Mouse (Mus musculus) layer of hippocampus, postnatal 14 days (tissue): ENCODE data around the gene Slc10a7. TPM values are rescaled to one million over a fixed set of nuclear protein-coding genes. Genes with fewer than 3 reads are reported as not detected.
"Not testable (repeated sequence)": the region's sequence is repeated elsewhere in the genome, so short reads cannot be mapped to it uniquely, and the experiment has no call there.

Experiments used
- DNase-seq, 2 experiments: peaks; one replicate each; pipeline ENCODE4 v3.0.0; 2021 to 2022; ENCODE audit warnings: low spot score in 2 of 2, mixed read lengths in 1 of 2
- total RNA-seq, 2 experiments: library from RNA; stranded (reverse); gene quantifications; 2 replicates each; pipeline ENCODE4 v1.2.3; 2021

Gene Slc10a7
- total RNA-seq, 2 experiments from 2014 or later = 6.6 to 6.9 TPM

DNA sequence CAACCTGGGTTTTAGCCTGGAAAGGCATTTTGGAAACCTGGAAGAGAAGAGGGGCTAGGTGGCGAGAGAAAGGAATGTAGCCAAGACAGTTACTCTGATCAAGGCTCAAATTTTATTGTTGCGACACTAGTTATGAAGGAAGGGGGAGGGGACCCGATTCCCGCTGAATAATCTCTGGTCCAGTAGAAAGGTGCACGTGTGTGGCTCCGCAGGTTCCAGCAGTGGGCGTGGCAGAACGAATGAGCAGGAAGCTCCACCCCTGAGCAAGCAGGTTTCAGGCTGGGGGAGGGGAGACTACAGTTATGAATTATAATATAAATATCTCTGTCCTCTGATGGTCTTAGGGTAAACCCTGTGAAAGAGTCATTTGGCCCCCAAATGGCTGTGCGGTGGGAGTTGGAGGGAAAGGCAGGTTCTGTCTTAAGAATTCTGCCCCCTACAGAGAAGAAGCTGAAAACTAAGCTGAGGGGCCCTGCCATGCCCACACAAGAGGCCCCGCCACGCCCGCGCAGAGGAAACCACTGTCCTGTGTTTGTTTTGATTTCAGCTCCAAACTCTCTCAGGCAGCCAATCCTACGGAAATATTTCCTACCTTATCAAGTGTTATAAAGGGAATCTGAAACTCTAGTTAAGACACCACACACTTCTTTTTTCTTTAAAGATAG lies 36.1 kb downstream of the Slc10a7 start:
- DNase-seq = not testable (repeated sequence)

DNA sequence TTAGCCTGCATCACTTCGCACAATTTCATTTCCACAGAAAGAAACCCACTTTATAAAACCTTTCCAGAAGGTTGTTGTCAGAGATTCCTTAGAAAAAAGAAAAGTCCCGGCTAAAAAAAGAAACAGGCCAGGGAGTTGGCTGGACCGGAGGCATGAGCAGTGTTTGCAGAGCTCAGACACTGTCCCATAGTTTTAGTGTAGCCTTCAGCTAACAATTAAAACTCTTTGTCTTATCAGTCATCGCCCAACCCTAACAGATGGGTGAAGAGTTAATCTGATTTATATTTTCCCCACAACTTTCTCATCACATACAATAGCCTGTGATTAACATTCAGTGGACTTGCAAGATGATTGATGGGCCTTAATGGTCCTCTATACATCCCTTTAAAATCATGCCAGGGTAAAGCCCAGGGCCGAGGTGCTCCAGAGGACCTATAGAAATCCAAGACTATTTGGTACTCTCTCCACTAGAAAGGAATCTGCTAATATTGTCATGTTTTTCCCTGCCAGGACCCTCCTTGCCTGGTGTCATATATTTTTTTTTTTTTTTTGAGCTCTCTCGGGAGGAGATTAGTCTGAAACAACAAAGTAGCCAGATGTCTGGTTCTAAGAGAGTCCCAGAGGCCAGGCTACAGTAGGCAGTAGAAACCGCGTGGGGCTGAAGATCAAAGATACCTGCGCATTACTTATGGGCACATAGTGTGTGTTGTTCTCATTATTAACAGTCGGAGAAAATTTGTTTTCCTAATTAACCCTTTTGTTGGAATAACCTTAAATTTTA lies 41.0 kb downstream of the Slc10a7 start:
- no peak for DNase-seq

- no peak for DNase-seq
These were observed 41.6 kb downstream of the Slc10a7 start for GRCm38 (mm10) chr8:78550752-78551134.

DNA sequence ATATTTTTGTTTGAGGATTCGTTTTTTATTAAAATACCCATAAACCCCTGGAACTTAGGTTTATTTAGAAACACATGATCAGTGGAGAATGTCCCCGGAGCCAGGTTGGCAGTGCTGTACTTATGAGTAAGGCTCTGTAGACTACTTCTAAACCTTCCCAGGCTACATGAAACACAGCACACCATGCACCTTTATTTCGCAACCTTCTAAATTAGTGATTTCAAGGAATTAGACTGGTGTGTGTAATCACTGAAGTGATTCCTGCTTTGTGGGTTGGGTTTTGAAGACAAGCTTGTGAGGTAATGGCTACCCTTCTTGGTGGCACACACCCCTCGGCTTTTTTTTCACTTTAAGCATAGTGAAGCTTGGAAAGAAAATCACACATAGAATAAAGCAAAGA lies 46.7 kb downstream of the Slc10a7 start:
- DNase-seq = no peak

DNA sequence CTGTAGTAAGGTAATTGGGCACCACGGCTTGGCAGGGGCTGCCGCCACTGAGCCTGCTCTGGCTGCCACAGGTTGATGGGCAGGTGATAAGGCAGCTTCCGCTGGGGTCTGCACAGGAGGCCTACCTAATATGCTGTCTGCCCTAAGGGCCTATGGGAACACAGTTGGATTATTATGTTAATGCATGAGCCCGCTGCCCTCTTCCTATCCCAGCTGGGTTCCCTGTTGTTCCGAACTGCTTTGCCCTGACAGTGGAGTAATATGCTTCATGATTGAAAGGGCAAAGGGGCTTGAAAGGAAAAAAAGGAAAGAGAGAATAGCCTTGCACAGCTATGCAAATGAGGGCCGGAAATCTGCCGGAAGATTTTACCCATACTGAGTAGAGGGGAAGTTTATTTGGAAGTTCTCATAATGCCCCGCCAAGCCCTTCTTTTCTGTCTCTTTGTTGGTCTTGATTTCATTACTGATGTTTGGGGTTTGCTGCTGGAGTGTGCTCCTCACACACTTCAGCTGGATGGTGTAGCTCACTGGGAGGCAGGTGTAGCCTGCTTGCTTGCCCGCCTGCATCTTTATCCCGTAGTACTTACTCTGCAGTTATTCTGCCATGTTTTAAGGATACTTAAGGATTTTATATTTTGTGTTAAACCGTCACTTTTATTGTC lies 47.8 kb downstream of the Slc10a7 start:
- DNase-seq = no peak

DNA sequence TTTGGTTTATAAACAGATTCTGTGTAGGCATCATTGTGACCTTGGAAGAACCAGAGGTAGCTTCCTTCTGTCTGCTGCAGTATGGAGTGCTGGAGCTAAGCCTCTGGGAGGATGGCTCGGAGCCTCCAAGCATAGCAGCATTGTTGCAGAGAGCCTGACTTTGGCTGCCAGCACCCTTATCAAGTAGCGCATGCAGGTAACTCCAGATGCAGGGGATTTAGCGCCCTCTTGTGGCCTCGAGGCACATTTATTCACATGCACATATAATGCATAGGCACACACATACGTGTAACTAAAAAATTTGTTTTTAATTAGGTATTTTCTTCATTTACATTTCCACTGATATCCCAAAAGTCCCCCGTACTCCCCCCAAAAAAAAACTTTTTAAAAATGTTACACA lies 52.5 kb downstream of the Slc10a7 start:
- DNase-seq = no peak

GRCm38 (mm10) chr8:78563466-78564058 lies 54.4 kb downstream of the Slc10a7 start:
- no peak for DNase-seq

GRCm38 (mm10) chr8:78564200-78564599 lies 55.1 kb downstream of the Slc10a7 start:
- no peak for DNase-seq

- no peak for DNase-seq
These were observed 59.0 kb downstream of the Slc10a7 start for GRCm38 (mm10) chr8:78568196-78568595.

DNA sequence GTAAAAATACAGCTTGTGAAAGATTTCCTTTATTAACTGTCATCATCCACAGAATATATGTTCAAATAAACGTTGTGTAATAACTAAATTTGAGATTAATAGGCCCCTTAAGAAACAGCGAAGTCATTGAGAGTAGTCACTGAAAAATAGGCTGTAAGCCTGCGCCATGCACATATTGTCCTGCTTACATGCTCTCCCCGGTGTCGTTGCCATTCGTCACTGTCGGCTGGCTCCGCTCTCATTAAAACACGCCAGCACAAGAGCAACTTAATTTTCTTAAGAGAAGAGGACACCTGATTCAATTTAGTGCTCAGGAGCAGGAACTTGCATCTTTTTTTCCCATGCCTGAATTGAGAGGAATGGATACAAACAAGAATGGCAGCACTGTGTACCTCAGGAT lies 62.4 kb downstream of the Slc10a7 start:
- no peak for DNase-seq

DNA sequence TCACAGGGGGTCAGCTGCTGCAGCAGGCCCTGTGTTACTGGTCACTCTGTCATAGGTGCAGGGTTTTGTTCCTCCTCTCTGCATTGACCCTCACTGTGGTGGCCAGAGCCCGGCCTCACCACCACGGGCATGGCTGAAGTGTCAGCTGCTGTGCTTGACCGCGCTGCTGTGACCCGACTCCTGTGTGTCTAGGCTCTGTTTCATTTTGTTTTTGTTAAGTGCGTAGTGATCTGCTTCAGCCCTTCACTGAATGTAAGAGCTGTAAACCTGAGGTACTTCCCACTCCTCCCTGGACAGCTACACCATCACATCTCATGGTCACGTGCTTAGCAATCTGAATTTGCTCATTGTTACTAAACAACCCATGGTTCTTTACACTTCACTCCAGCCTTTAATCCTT lies 65.1 kb downstream of the Slc10a7 start:
- no peak for DNase-seq

GRCm38 (mm10) chr8:78577569-78577968 lies 68.4 kb downstream of the Slc10a7 start:
- DNase-seq = peak in 1 of 2 experiments; percentile 7

DNA sequence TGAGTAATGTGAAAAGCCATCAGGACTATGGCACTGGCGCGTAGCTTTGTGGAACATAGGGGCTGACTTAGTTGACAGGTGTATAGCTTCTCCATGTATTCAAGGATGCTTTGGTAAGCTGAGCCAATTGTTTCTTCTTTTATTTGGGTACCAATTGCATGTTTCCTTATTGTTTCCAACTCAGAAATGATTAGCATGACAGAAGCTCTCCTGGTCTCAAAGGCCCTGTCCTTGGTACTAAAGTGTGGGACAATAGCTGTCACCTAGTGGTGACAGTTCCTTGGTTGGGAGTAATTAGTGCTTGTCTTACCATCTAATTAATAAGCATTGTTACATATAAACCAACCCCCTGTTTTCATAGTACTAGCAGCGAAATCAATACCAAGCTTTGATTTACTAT lies 68.9 kb downstream of the Slc10a7 start:
- DNase-seq = no peak

GRCm38 (mm10) chr8:78584011-78584776 lies 75.0 kb downstream of the Slc10a7 start:
- DNase-seq = no peak

DNA sequence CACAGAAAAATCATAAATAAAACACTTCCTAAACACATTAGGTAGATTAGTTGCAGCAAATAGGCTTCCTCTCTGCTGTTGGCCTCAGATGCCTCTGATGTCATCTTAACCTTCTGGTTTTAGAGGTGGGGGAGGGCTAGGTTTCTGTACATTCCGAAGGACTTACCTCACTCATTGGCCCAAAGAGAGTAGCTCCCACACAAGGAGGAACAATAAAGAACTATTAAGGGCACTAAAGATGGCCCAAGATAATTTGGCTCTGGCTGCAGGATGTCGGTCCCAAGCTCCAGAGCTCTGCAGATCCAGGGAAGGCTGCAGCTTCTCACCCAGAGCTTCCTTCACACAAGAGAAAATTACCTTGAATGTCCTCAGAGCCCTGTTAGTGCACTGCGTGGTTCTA lies 75.7 kb downstream of the Slc10a7 start:
- no peak for DNase-seq

DNA sequence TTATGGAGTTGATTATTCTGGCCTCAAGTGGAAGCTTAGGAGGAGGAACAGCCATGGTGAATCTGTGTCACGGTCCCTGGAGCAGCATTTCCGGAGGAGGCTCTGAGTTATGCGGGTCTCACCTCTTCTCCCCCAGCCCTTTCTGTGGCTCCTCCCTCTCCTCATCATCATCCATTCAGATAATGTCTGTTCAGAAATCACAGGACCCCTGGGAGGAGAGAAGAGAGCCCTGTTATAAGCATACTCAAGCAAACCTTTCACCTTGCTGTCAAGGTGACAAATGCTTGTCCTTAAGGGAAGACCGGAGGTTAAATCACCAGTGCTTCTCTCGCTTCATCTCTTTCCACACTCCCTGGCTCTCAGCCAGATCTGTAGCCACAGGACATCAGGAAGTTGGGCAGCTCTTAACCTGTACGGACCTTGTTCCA lies 86.3 kb downstream of the Slc10a7 start:
- DNase-seq = no peak

DNA sequence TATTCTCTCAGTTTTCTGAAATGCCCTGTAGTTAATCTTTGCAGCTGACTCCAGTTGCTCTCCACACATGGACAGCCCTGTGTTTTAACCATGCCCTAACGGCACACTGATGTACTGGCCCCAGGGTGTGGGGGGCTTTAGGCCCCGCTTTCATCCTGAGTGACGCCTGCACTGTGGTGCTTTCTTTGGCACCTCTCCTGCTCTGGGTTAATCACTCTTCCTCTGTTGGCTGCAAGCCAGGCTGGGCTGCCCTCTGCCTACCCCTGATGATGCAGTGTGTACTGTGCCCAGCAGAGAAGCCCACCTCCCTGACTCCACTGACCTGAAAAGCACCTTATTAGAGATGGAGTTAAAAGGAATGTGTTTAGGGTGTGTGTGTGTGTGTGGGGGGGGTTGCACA lies 89.1 kb downstream of the Slc10a7 start:
- DNase-seq = no peak

DNA sequence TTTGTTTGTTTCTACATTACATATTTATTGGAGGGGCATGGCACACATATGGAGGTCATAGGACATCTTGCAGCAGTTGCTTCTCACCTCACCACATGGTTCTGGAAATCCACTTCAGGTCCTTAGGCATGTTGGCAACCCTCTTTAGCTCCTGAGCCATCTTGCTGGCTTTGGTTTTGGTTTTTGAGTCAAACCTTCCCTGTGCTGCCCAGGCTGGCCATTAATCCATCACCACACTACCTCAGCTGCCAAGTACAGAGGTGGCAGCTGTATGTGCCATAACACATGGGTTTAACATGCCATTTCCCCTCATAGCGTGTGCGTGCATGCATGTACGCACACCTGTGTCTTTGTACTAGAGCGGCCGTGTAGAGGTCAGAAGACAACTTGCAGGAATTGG lies 93.9 kb downstream of the Slc10a7 start:
- DNase-seq = no peak

- DNase-seq = no peak
These were observed 95.3 kb downstream of the Slc10a7 start for GRCm38 (mm10) chr8:78604426-78604825.

DNA sequence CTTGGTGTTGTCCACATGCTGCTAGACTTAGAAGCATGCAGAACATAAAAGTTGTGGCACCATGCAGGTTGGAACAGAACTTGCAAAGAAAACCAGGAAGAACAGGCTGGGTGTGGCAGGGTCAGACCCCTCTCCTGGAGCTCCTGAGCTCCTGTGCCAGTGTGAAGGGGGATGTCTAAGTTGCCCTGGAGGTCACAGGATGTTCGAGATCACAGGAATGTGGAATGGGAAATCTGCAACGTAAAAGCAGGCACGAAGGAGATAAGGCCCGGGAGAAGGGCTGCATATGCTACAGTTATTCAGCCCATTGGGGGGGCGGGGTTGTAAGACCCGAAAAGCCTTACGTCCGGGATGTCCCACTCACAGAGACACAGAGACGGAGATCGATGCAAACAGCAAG lies 100.2 kb downstream of the Slc10a7 start:
- no peak for DNase-seq

- DNase-seq = no peak
These were observed 101.9 kb downstream of the Slc10a7 start for GRCm38 (mm10) chr8:78611019-78611418.
